Mouse (Mus musculus) lung, postnatal 0 days (tissue): ENCODE data around the gene Gm38119. TPM values are rescaled to one million over a fixed set of nuclear protein-coding genes. Genes with fewer than 3 reads are reported as not detected.

Experiments used
- ATAC-seq: fragments of 200-750 bp; cut with Nextera tagmentation; 2 replicates; pipeline ENCODE4 v1.8.0; 2017; ENCODE audit warnings: moderate library complexity
- DNase-seq: peaks from one replicate; pipeline ENCODE4 v3.0.0-alpha.2; 2016; ENCODE audit warnings: low spot score
- H3K27ac ChIP-seq: fragments of 300-500 bp; sonication (generic); 2 replicates; pipeline ENCODE4 v1.5.1; 2014; ENCODE audit warnings: antibody characterized with exemption, mild to moderate bottlenecking, low read length, mixed read lengths
- H3K27me3 ChIP-seq: fragments of 300-500 bp; sonication (generic); replicated peaks from 2 replicates; pipeline ENCODE4 v1.6.1; 2014; ENCODE audit warnings: low read length, mixed read lengths; ENCODE audit not compliant: insufficient read depth
- H3K36me3 ChIP-seq: fragments of 300-500 bp; sonication (generic); 2 replicates; pipeline ENCODE4 v1.6.1; 2014; ENCODE audit warnings: low read length, mixed read lengths; ENCODE audit not compliant: insufficient read depth
- H3K4me1 ChIP-seq: fragments of 300-500 bp; sonication (generic); 2 replicates; pipeline ENCODE4 v1.6.1; 2014; ENCODE audit warnings: antibody characterized with exemption, low read depth, low read length, mixed read lengths; ENCODE audit not compliant: insufficient read depth
- H3K4me2 ChIP-seq: fragments of 300-500 bp; sonication (generic); replicated peaks from 2 replicates; pipeline ENCODE4 v1.6.1; 2014; ENCODE audit warnings: low read depth, mild to moderate bottlenecking, low read length, moderate library complexity, mixed read lengths
- H3K4me3 ChIP-seq: fragments of 300-500 bp; sonication (generic); 2 replicates; pipeline ENCODE4 v1.5.1; 2014; ENCODE audit warnings: low read depth, low read length
- H3K9ac ChIP-seq: fragments of 300-500 bp; sonication (generic); replicated peaks from 2 replicates; pipeline ENCODE4 v1.6.1; 2014; ENCODE audit warnings: low read depth, mild to moderate bottlenecking
- H3K9me3 ChIP-seq: fragments of 300-500 bp; sonication (generic); 2 replicates; pipeline ENCODE4 v1.6.1; 2016; ENCODE audit warnings: low read length, mixed read lengths
- CTCF ChIP-seq: IDR thresholded peaks from 2 replicates; pipeline ENCODE4 v1.5.1; 2016; ENCODE audit warnings: antibody characterized with exemption, mild to moderate bottlenecking
- EP300 ChIP-seq: IDR thresholded peaks from 2 replicates; pipeline ENCODE4 v1.6.1; 2016; ENCODE audit warnings: antibody characterized with exemption, mild to moderate bottlenecking, control low read depth
- WGBS: fragments of 180-500 bp; shearing (Covaris S2); extraction: QIAGEN DNeasy Blood & Tissue Kit; methylation state at CpG from one replicate; pipeline ENCODE4 v1.1.7; 2014; 5-methylcytosine and 5-hydroxymethylcytosine counted together
- polyA plus RNA-seq: library from polyadenylated mRNA; unstranded; fragments of >200 nt; fragmentation: Nextera tagmentation; extraction: Ambion mirVana; gene quantifications from 2 replicates; pipeline ENCODE4 v1.2.1, GENCODE M21; 2015

The Gm38119 gene
- polyA plus RNA-seq = not detected in 2 replicates

GRCm38 (mm10) chr3:92738996-92739395 lies at the start of gene Gm38119:
Gene Gm38119, minus strand, starts transcription at chr3:92739096.
- no peak within 1 kb of the TSS for H3K27ac ChIP-seq
- 64% methylated on average over 1 of the region's 1 CpGs for WGBS

GRCm38 (mm10) chr3:92778799-92779198 lies 39.9 kb upstream of the Gm38119 start, which contains the start of gene Lce1i:
Gene Lce1i, minus strand, starts transcription at chr3:92778899.
- DNase-seq (no peak), ATAC-seq (no peak)
- WGBS = 73% methylated on average over 1 of the region's 1 CpGs
- H3K9ac ChIP-seq = no peak within 1 kb of the TSS
- H3K4me2 ChIP-seq = no peak within 1 kb of the TSS
- H3K4me1 ChIP-seq = no peaks in the 10 kb centered on the region
- no peak within 1 kb of the TSS for H3K27ac ChIP-seq
- H3K9me3 ChIP-seq = no peaks in the 10 kb centered on the region
- TF ChIP-seq CTCF (no peak), EP300 (no peak)
- H3K27me3 ChIP-seq = no peaks in the 10 kb centered on the region
- no peaks in the 10 kb centered on the region for H3K36me3 ChIP-seq
- no peak within 1 kb of the TSS for H3K4me3 ChIP-seq

More at GRCm38 (mm10) chr3:92738996-92739395, at the start of gene Gm38119:
- ATAC-seq (no peak), DNase-seq (no peak)
- Histone ChIP-seq H3K4me3 (no peak within 1 kb of the TSS), H3K9ac (no peak within 1 kb of the TSS), H3K9me3 (no peaks in the 10 kb centered on the region), H3K27me3 (no peaks in the 10 kb centered on the region), H3K4me1 (no peaks in the 10 kb centered on the region), H3K4me2 (no peak within 1 kb of the TSS), H3K36me3 (no peaks in the 10 kb centered on the region)
- TF ChIP-seq EP300 (no peak), CTCF (no peak)

- no peak overlapping the region for H3K27ac ChIP-seq
- ATAC-seq = no peak
- WGBS = 11% methylated on average over 3 of the region's 3 CpGs
- no peak overlapping the region for H3K9ac ChIP-seq
- no peaks in the 10 kb centered on the region for H3K36me3 ChIP-seq
- no peaks in the 10 kb centered on the region for H3K27me3 ChIP-seq
- H3K4me1 ChIP-seq = no peaks in the 10 kb centered on the region
- no peak for TF ChIP-seq EP300
- peak; percentile 61 for TF ChIP-seq CTCF
- H3K4me2 ChIP-seq = no peak overlapping the region
- DNase-seq = peak; percentile 8
- no peaks in the 10 kb centered on the region for H3K9me3 ChIP-seq
- no peak overlapping the region for H3K4me3 ChIP-seq
Observed at GRCm38 (mm10) chr3:92771573-92771972, 32.7 kb upstream of the Gm38119 start.

DNA sequence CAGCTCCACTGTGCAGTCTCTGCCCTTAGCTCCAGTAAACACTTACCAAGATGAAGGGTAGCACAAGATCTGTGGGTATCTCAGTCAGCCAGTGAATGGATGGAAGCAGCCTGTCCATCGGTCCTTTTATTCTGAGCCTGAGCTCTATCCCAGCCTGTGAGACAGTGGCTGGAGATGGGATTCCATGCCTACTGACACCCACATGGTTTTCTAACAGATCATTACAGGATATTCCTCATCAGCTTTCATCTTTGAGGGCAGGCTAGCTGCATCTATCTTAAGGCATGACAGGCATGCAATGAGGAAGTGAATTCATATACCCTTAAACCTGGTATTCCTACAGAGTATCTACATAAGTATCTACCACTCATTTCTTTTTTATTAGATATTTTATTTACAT lies 26.1 kb upstream of the Gm38119 start, which contains the start of gene Lce1h:
Gene Lce1h (minus strand): TSS at position 101 of the 400 bp plus-strand sequence.
- H3K27ac ChIP-seq = no peak within 1 kb of the TSS
- no peaks in the 10 kb centered on the region for H3K36me3 ChIP-seq
- H3K9me3 ChIP-seq = no peaks in the 10 kb centered on the region
- DNase-seq (no peak), ATAC-seq (no peak)
- H3K4me2 ChIP-seq = no peak within 1 kb of the TSS
- WGBS = 74% methylated on average over 1 of the region's 1 CpGs
- H3K4me1 ChIP-seq = no peaks in the 10 kb centered on the region
- H3K4me3 ChIP-seq = no peak within 1 kb of the TSS
- H3K27me3 ChIP-seq = no peaks in the 10 kb centered on the region
- no peak within 1 kb of the TSS for H3K9ac ChIP-seq
- TF ChIP-seq CTCF = no peak
- TF ChIP-seq EP300 = no peak

DNA sequence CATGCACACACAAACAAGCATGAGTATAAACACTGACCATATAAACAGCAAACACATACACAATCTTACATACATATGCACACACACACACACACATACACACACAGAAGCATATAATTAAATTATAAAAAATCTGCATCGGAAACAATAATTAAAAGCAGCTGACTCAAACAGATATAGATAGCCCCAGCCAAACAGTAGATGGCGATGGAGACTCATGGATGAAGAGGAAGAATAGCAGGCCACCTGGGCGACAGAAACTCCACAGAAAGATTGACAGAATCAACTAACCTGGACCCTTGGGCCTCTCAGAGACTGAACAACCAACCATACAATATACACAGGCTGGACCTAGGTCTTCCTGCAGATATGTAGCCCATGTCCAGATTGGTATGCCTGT lies 14.3 kb upstream of the Gm38119 start:
- ATAC-seq (no peak), DNase-seq (no peak)
- Histone ChIP-seq H3K4me3 (no peak overlapping the region), H3K9ac (no peak overlapping the region), H3K27me3 (no peaks in the 10 kb centered on the region), H3K36me3 (no peaks in the 10 kb centered on the region), H3K9me3 (no peaks in the 10 kb centered on the region), H3K4me1 (no peaks in the 10 kb centered on the region), H3K27ac (no peak overlapping the region), H3K4me2 (no peak overlapping the region)
- 34% methylated on average over 3 of the region's 3 CpGs for WGBS
- no peak for TF ChIP-seq EP300
- no peak for TF ChIP-seq CTCF

DNA sequence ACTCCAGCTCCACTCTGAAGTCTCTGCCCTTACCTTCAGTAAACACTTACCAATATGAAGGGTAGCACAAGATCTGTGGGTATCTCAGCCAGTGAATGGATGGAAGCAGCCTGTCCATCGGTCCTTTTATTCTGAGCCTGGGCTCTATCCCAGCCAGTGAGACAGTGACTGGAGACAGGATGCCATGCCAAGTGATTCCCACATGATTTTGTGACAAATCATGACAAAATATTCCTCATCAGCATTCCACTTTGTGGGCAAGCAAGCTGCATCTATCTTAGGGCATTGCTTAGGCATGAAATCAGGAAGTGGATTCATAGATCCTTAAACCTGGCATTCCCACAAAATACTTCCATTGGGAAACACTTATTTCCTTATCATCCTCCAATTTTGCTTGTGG lies 13.3 kb upstream of the Gm38119 start, which contains the start of gene Lce1g:
Gene Lce1g (minus strand): TSS at position 101 of the 400 bp plus-strand sequence.
- no peak within 1 kb of the TSS for H3K9ac ChIP-seq
- TF ChIP-seq CTCF (no peak), EP300 (no peak)
- no peak within 1 kb of the TSS for H3K4me2 ChIP-seq
- H3K27me3 ChIP-seq = no peaks in the 10 kb centered on the region
- 65% methylated on average over 1 of the region's 1 CpGs for WGBS
- no peak for ATAC-seq
- no peak for DNase-seq
- no peak within 1 kb of the TSS for H3K4me3 ChIP-seq
- no peaks in the 10 kb centered on the region for H3K4me1 ChIP-seq
- H3K36me3 ChIP-seq = no peaks in the 10 kb centered on the region
- H3K9me3 ChIP-seq = no peaks in the 10 kb centered on the region
- no peak within 1 kb of the TSS for H3K27ac ChIP-seq

DNA sequence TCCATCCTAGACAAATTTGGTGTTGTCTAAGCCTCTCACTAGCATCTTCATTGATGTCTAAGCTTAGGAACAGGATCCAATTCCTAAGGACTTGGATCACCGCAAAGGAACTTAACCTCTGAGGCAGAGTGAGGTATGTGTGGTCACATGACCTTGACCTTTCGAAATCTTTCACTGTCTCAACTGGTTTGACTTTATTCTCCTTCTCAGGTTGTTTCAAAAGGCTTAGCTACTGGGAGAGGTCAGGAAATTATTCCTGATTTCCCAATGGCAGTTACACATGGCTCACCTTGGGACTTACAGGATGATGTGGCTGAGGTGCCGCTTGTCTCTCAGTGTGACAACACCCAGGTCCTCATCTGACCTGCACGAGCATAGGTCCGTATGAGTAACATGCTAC lies 16.3 kb downstream of the Gm38119 start:
- H3K4me1 ChIP-seq = no peaks in the 10 kb centered on the region
- TF ChIP-seq EP300 = no peak
- TF ChIP-seq CTCF = no peak
- H3K9me3 ChIP-seq = no peaks in the 10 kb centered on the region
- no peak overlapping the region for H3K9ac ChIP-seq
- no peaks in the 10 kb centered on the region for H3K36me3 ChIP-seq
- ATAC-seq (no peak), DNase-seq (no peak)
- no peak overlapping the region for H3K4me2 ChIP-seq
- no peaks in the 10 kb centered on the region for H3K27me3 ChIP-seq
- 74% methylated on average over 5 of the region's 5 CpGs for WGBS
- H3K27ac ChIP-seq = no peak overlapping the region
- no peak overlapping the region for H3K4me3 ChIP-seq
